Mouse (Mus musculus): Measurements from ENCODE around the gene Hps1. TPM values are rescaled to one million over a fixed set of nuclear protein-coding genes. Genes with fewer than 3 reads are reported as not detected.

The Hps1 gene
- polyA plus RNA-seq (2017; shearing (Covaris generic)) = 10 to 100 TPM; 10.9 to 18.1 TPM

- peak; percentile 92 for ATAC-seq
Measured at GRCm38 (mm10) chr19:42779531-42780155, at the start of gene Hps1. TSS of gene Hps1 (minus strand) at chr19:42779978.

GRCm38 (mm10) chr19:42829196-42829595 is 49.4 kb upstream of the Hps1 start:
- ATAC-seq = no peak

GRCm38 (mm10) chr19:42827843-42828242 is 48.1 kb upstream of the Hps1 start:
- ATAC-seq = no peak

GRCm38 (mm10) chr19:42820109-42820508 is 40.3 kb upstream of the Hps1 start:
- ATAC-seq = no peak

- ATAC-seq = no peak
Measured at GRCm38 (mm10) chr19:42817761-42818160, 38.0 kb upstream of the Hps1 start.

- ATAC-seq = no peak
Measured at GRCm38 (mm10) chr19:42816261-42816660, 36.5 kb upstream of the Hps1 start.

- no peak for ATAC-seq
Measured at GRCm38 (mm10) chr19:42810140-42810539, 30.4 kb upstream of the Hps1 start.

GRCm38 (mm10) chr19:42809491-42809890 is 29.7 kb upstream of the Hps1 start:
- no peak for ATAC-seq

- ATAC-seq = no peak
Measured at GRCm38 (mm10) chr19:42797866-42798265, 18.1 kb upstream of the Hps1 start.

GRCm38 (mm10) chr19:42795801-42796200 is 16.0 kb upstream of the Hps1 start:
- no peak for ATAC-seq

GRCm38 (mm10) chr19:42794914-42795613 is 15.3 kb upstream of the Hps1 start:
- ATAC-seq = peak; percentile 74

- ATAC-seq = no peak
Measured at GRCm38 (mm10) chr19:42788311-42788710, 8.5 kb upstream of the Hps1 start.

- ATAC-seq = no peak
Measured at GRCm38 (mm10) chr19:42785562-42786220, 5.9 kb upstream of the Hps1 start.

- ATAC-seq = no peak
Measured at GRCm38 (mm10) chr19:42785129-42785528, 5.4 kb upstream of the Hps1 start.

- ATAC-seq = peak; percentile 19
Measured at GRCm38 (mm10) chr19:42780156-42780538, 369 bp upstream of the Hps1 start.

- ATAC-seq = no peak
Measured at GRCm38 (mm10) chr19:42777801-42778200, 2.0 kb downstream of the Hps1 start.

GRCm38 (mm10) chr19:42776813-42777212 is 3.0 kb downstream of the Hps1 start:
- ATAC-seq = no peak

- no peak for ATAC-seq
Measured at GRCm38 (mm10) chr19:42770141-42770872, 9.5 kb downstream of the Hps1 start.

- ATAC-seq = no peak
Measured at GRCm38 (mm10) chr19:42769648-42770047, 10.1 kb downstream of the Hps1 start.

GRCm38 (mm10) chr19:42767361-42767760 is 12.4 kb downstream of the Hps1 start:
- ATAC-seq = no peak

GRCm38 (mm10) chr19:42764398-42764797 is 15.4 kb downstream of the Hps1 start:
- ATAC-seq = no peak

- ATAC-seq = no peak
Measured at GRCm38 (mm10) chr19:42756671-42757070, 23.1 kb downstream of the Hps1 start.

All from CD4-positive, CD25-positive, alpha-beta regulatory T cell, adult 4 months (primary cell).